Mouse (Mus musculus): ENCODE data around the gene Epor.

- TF ChIP-seq CTCF (conservative IDR thresholded peaks at IDR 0.05; ENCODE audit: low read length): no peak
- TF ChIP-seq POU5F1 (IDR thresholded peaks at IDR 0.05; ENCODE audit: borderline replicate concordance, low read length): no peak
- no peak for TF ChIP-seq NANOG (IDR thresholded peaks at IDR 0.05; ENCODE audit: borderline replicate concordance, low read length)
Observed at GRCm38 (mm10) chr9:22002194-22003162, 39.2 kb upstream of the Epor start, which contains the start of the genes Ccdc151 and Prkcsh.
